Mouse (Mus musculus): ENCODE measurements at regions not wholly inside any gene's neighbourhood (a gene's known extent, or its start where the extent isn't known, plus 50 kb on each side); places are given as distances from the start of the nearest gene placed in this dataset.

DNA sequence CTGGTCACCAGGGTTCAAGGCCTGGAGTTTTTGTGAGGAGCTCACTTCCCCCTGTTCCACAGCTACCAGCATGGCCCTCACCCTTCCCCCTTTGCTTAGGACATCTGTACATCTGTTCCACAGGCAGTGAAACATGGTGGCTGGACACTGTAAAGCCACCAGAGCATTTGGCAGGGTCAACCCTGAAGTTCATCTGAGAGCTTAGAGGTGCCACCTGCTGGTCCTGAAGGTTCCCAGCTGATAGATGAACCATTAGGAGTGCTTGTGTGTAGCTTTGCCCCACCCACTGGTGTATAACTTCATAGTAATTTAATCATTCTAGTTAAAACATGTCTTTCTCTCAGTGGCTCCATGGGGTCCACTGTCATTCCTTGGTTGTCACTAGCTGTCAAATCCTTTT is 304.7 kb downstream of the Fgf9 start:
- TF ChIP-seq CTCF (IDR thresholded peaks at IDR 0.05; ENCODE audit: low read depth), result peak; percentile 46
- no peak for TF ChIP-seq EP300 (IDR thresholded peaks at IDR 0.05; ENCODE audit: low read depth)

Data from heart, postnatal 0 days (tissue).